Comparison of ENCODE assay signal across 27 mouse cellular contexts in the genomic region with DNA sequence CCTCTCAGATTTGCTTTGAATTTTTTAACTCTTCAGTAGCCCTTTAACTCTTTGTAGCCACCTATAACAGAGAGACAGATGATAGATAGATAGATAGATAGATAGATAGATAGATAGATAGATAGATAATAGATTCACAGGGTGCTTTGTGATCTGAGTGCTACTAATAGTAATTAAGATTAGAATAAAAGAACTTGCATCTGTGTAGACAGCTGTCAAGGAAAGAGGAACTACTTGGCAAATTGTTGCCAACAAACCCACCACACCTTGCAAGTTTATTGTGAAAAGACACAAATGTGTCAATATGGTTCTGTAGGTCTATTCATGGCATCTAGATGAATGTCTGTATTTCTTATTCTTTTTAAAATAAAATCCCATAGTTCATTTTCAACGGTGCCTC. TPM values are rescaled to one million over a fixed set of nuclear protein-coding genes. Genes with fewer than 3 reads are reported as not detected.
DNase-seq lines count a peak whose midpoint lies in the region; ATAC-seq and TF ChIP-seq lines count a peak whose summit lies in the region.
"Had no signal": no experiment of that assay in that cellular context is flagged by ENCODE, and none has a peak within 500 bp of the region (broad histone marks: within the 10 kb centered on the region; RNA-seq: fewer than 3 reads in every experiment).

No protein-coding gene starts in this region.

- intact Hi-C loops in heart, postnatal 25 days (cut with DNase I): no loop called here

- H3K27me3 ChIP-seq in MEL (ENCODE audit: control insufficient read depth in 1 of 2, insufficient read depth in 2 of 2, low read length in 2 of 2): no peaks in the 10 kb centered on the region
- H3K27me3 ChIP-seq: forebrain, embryonic 13.5 days; hindbrain, embryonic 13.5 days; intestine, embryonic 15.5 days; Patski had no signal

- H3K27ac ChIP-seq in MEL (ENCODE audit: control insufficient read depth, low read depth, low read length): peak overlapping the region; percentile 33
- H3K27ac ChIP-seq: embryonic facial prominence, embryonic 10.5 days; forebrain, embryonic 13.5 days; gastrocnemius, adult 2 months; hindbrain, embryonic 13.5 days; hindbrain, postnatal 0 days; intestine, embryonic 15.5 days had no signal

- H3K36me3 ChIP-seq in MEL (ENCODE audit: control insufficient read depth in 1 of 2, insufficient read depth in 2 of 2, low read length in 2 of 2): peaks cover 0 to 17% of the 10 kb centered on the region in 2 experiments; a peak in 2 of 4 replicates
- H3K36me3 ChIP-seq: embryonic facial prominence, embryonic 10.5 days; G1E; hindbrain, embryonic 13.5 days; intestine, embryonic 15.5 days had no signal

- ATAC-seq in common myeloid progenitor, adult 5-6 weeks (replicated peaks; ENCODE audit: low read depth, poor library complexity, severe bottlenecking): peak; percentile 26; the same call in 1 of the 2 replicates
- peak; percentile 49; the same call in 1 of the 2 replicates for ATAC-seq in megakaryocyte progenitor cell, adult 5-6 weeks (replicated peaks; ENCODE audit: poor library complexity)
- no peak for ATAC-seq in inflammation-experienced regulatory T-cells, adult 6 months
- ATAC-seq: activated CD4-positive, CD25-positive, alpha-beta regulatory T cell, adult 4 months; CD4-positive, CD25-positive, alpha-beta regulatory T cell, adult 4 months; forebrain, embryonic 13.5 days; forebrain, postnatal 0 days; hindbrain, postnatal 0 days; intestine, embryonic 15.5 days; Patski had no signal

- H3K79me2 ChIP-seq in MEL (ENCODE audit: control insufficient read depth, insufficient read depth, low read length, poor library complexity): no peaks in the 10 kb centered on the region

- no peaks in the 10 kb centered on the region for H3K9me3 ChIP-seq in MEL (replicated peaks; ENCODE audit: insufficient read depth, low read length)
- H3K9me3 ChIP-seq: embryonic facial prominence, embryonic 10.5 days; forebrain, embryonic 13.5 days; G1E; hindbrain, embryonic 13.5 days; intestine, embryonic 15.5 days had no signal

- no peak for TF ChIP-seq POLR2A in MEL (IDR thresholded peaks at IDR 0.05; ENCODE audit: control insufficient read depth in 1 of 2, insufficient read depth in 1 of 2, low read depth in 1 of 2, low read length in 2 of 2, poor library complexity in 1 of 2)

- DNase-seq in 416B (ENCODE audit: low read depth) (peak; percentile 16), MEL (ENCODE audit: low read depth, low spot score) (peak; percentile 70)
- no peak for DNase-seq in heart, postnatal 25 days (ENCODE audit: low spot score)
- DNase-seq: adrenal gland, postnatal 14 days; cerebellum, adult 2 months; cerebellum, postnatal 14 days; forebrain, postnatal 0 days; gastrocnemius, adult 2 months; gastrocnemius, postnatal 25 days; heart, adult 11 months; heart, postnatal 10 days had no signal

- H3K4me1 ChIP-seq in MEL (ENCODE audit: control insufficient read depth in 1 of 2, insufficient read depth in 2 of 2, low read length in 2 of 2): peaks cover 11 to 18% of the 10 kb centered on the region in 2 experiments
- H3K4me1 ChIP-seq: embryonic facial prominence, embryonic 10.5 days; forebrain, embryonic 13.5 days; hindbrain, embryonic 13.5 days; intestine, embryonic 15.5 days had no signal

- no peak overlapping the region for H3K4me3 ChIP-seq in MEL (ENCODE audit: control insufficient read depth in 1 of 2, insufficient read depth in 1 of 2, low read depth in 2 of 2, low read length in 2 of 2)
- H3K4me3 ChIP-seq: embryonic facial prominence, embryonic 10.5 days; forebrain, embryonic 13.5 days; gastrocnemius, adult 2 months; hindbrain, embryonic 13.5 days; intestine, embryonic 15.5 days had no signal

- H3K9ac ChIP-seq in MEL (ENCODE audit: control insufficient read depth, low read depth, low read length, poor library complexity, severe bottlenecking): no peak overlapping the region
- H3K9ac ChIP-seq: forebrain, embryonic 13.5 days; forebrain, postnatal 0 days; hindbrain, embryonic 13.5 days; intestine, embryonic 15.5 days had no signal

- no peak for TF ChIP-seq CTCF in MEL (IDR thresholded peaks at IDR 0.05 in 2 of 3, conservative IDR thresholded peaks at IDR 0.05 in 1 of 3; ENCODE audit: control insufficient read depth in 1 of 3, insufficient read depth in 1 of 3, low read depth in 2 of 3, low read length in 3 of 3, poor library complexity in 1 of 3, severe bottlenecking in 1 of 3)

- peak; percentile 45 to 71; a peak in 3 of 4 replicates for TF ChIP-seq EP300 in MEL (IDR thresholded peaks at IDR 0.05; ENCODE audit: low read depth in 1 of 2, low read length in 2 of 2)

- no peak for TF ChIP-seq RAD21 in MEL (IDR thresholded peaks at IDR 0.05; ENCODE audit: low read depth, low read length)

TF ChIP-seq in MEL, 35 proteins besides CTCF, POLR2A, EP300 and RAD21 (continues in another document):
- 0 out of 2 replicates have a peak, but pooled peaks have one; percentile 25 for TF ChIP-seq MAFK (IDR thresholded peaks at IDR 0.05; ENCODE audit: borderline replicate concordance, low read depth, low read length)
- TF ChIP-seq MAX (IDR thresholded peaks at IDR 0.05; ENCODE audit: low read length): peak; percentile 35
- TF ChIP-seq MYC (IDR thresholded peaks at IDR 0.05; ENCODE audit: low read depth, low read length): 0 out of 2 replicates have a peak, but pooled peaks have one; percentile 14
- TF ChIP-seq MEF2A (IDR thresholded peaks at IDR 0.05; ENCODE audit: extremely low read depth, insufficient replicate concordance, low read depth, low read length, poor library complexity, severe bottlenecking): no peak
- TF ChIP-seq KAT2A (conservative IDR thresholded peaks at IDR 0.05; ENCODE audit: low read depth, low read length): no peak
- no peak for TF ChIP-seq CHD2 (IDR thresholded peaks at IDR 0.05; ENCODE audit: low read length)
- TF ChIP-seq SIN3A (IDR thresholded peaks at IDR 0.05; ENCODE audit: low read length): peak; percentile 59
- TF ChIP-seq JUND (IDR thresholded peaks at IDR 0.05; ENCODE audit: low read depth, low read length): no peak
- no peak for TF ChIP-seq NRF1 (IDR thresholded peaks at IDR 0.05; ENCODE audit: insufficient read depth, low read depth, low read length, poor library complexity, severe bottlenecking)
- 0 out of 2 replicates have a peak, but pooled peaks have one; percentile 30 for TF ChIP-seq BHLHE40 (IDR thresholded peaks at IDR 0.05; ENCODE audit: borderline replicate concordance, low read depth, low read length)
- TF ChIP-seq TBP (IDR thresholded peaks at IDR 0.05; ENCODE audit: low read depth, low read length): no peak
- TF ChIP-seq MYB (IDR thresholded peaks at IDR 0.05; ENCODE audit: low read depth, low read length): no peak
- peak; percentile 70 for TF ChIP-seq TCF12 (IDR thresholded peaks at IDR 0.05; ENCODE audit: low read depth, low read length)

RNA-seq across cellular contexts. Expression of gene Fcrla, which starts 6.6 kb away (rescaled TPM):
- 0.12 and 0.39 TPM in 2 replicates for total RNA-seq in MEL (2012; rRNA removed)
- polyA plus RNA-seq in MEL (2012; ENCODE audit: insufficient read depth in 1 of 2, insufficient read length in 2 of 2, low read depth in 1 of 2, low replicate concordance in 2 of 2, missing spikeins in 1 of 2): under 1 TPM in 1 of 2 experiments, not detected in 1; 0.18 TPM
- 1.4 TPM in 1 of 2 replicates, not detected in the other for total RNA-seq in common myeloid progenitor, adult 5-6 weeks (2017)
- total RNA-seq in megakaryocyte progenitor cell, adult 5-6 weeks (2015): not detected in 2 replicates
- not detected in 2 replicates for total RNA-seq in megakaryocyte progenitor cell, adult 5-6 weeks (2017)
- total RNA-seq in heart, postnatal 25 days (2021): under 1 TPM; 0.45 to 0.73 TPM
- 1 to 10 TPM in 2 of 3 experiments, not detected in 1; 1.2 to 2.1 TPM for polyA plus RNA-seq in inflammation-experienced regulatory T-cells, adult 6 months (2017; shearing (Covaris generic))
- total RNA-seq: forebrain, postnatal 0 days; gastrocnemius, adult 2 months; gastrocnemius, postnatal 25 days; hindbrain, postnatal 0 days had no signal
- polyA plus RNA-seq: embryonic facial prominence, embryonic 10.5 days; embryonic facial prominence, embryonic 14.5 days; forebrain, embryonic 13.5 days; hindbrain, embryonic 13.5 days; hindbrain, postnatal 0 days; intestine, embryonic 15.5 days; Patski had no signal

RNA-seq across cellular contexts. Expression of gene Fcrlb, which starts 21.2 kb away (rescaled TPM):
- total RNA-seq in MEL (2012; rRNA removed): not detected in 2 replicates
- polyA plus RNA-seq in MEL (2012; ENCODE audit: insufficient read depth in 1 of 2, insufficient read length in 2 of 2, low read depth in 1 of 2, low replicate concordance in 2 of 2, missing spikeins in 1 of 2): not detected
- total RNA-seq in common myeloid progenitor, adult 5-6 weeks (2017): not detected in 2 replicates
- not detected in 2 replicates for total RNA-seq in megakaryocyte progenitor cell, adult 5-6 weeks (2015)
- not detected in 2 replicates for total RNA-seq in megakaryocyte progenitor cell, adult 5-6 weeks (2017)
- total RNA-seq in heart, postnatal 25 days (2021): not detected
- polyA plus RNA-seq in inflammation-experienced regulatory T-cells, adult 6 months (2017; shearing (Covaris generic)): not detected
- total RNA-seq: adrenal gland, adult 18-20 months; adrenal gland, postnatal 14 days; forebrain, postnatal 0 days; G1E; gastrocnemius, adult 2 months; gastrocnemius, postnatal 25 days; heart, postnatal 10 days; hematopoietic stem cell, adult 5-6 weeks had no signal
- polyA plus RNA-seq: activated CD4-positive, CD25-positive, alpha-beta regulatory T cell, adult 4 months; CD4-positive, CD25-positive, alpha-beta regulatory T cell, adult 4 months; embryonic facial prominence, embryonic 10.5 days; embryonic facial prominence, embryonic 14.5 days; forebrain, embryonic 13.5 days; G1E had no signal

RNA-seq across cellular contexts. Expression of gene Fcgr2b, which starts 42.4 kb away (rescaled TPM):
- 4.7 and 6.4 TPM in 2 replicates for total RNA-seq in MEL (2012; rRNA removed)
- 1 to 10 TPM in 1 of 2 experiments, not detected in 1; 8.2 TPM for polyA plus RNA-seq in MEL (2012; ENCODE audit: insufficient read depth in 1 of 2, insufficient read length in 2 of 2, low read depth in 1 of 2, low replicate concordance in 2 of 2, missing spikeins in 1 of 2)
- total RNA-seq in common myeloid progenitor, adult 5-6 weeks (2017): 27.5 and 30.1 TPM in 2 replicates
- 142 and 144 TPM in 2 replicates for total RNA-seq in megakaryocyte progenitor cell, adult 5-6 weeks (2015)
- total RNA-seq in megakaryocyte progenitor cell, adult 5-6 weeks (2017): 99.9 and 118 TPM in 2 replicates
- 1 to 10 TPM; 6.9 to 7.1 TPM for total RNA-seq in heart, postnatal 25 days (2021)
- polyA plus RNA-seq in inflammation-experienced regulatory T-cells, adult 6 months (2017; shearing (Covaris generic)): 1 to 10 TPM in 2 of 3 experiments, under 1 TPM in 1; 0.70 to 1.4 (median 1.2) TPM
- polyA plus RNA-seq: embryonic facial prominence, embryonic 10.5 days had no signal

RNA-seq across cellular contexts. Expression of gene Dusp12, which starts 48.6 kb away (rescaled TPM):
- 41.8 and 50.0 TPM in 2 replicates for total RNA-seq in MEL (2012; rRNA removed)
- 10 to 100 TPM in 1 of 2 experiments, not detected in 1; 33.8 TPM for polyA plus RNA-seq in MEL (2012; ENCODE audit: insufficient read depth in 1 of 2, insufficient read length in 2 of 2, low read depth in 1 of 2, low replicate concordance in 2 of 2, missing spikeins in 1 of 2)
- total RNA-seq in common myeloid progenitor, adult 5-6 weeks (2017): 10.3 and 11.9 TPM in 2 replicates
- 17.6 and 19.9 TPM in 2 replicates for total RNA-seq in megakaryocyte progenitor cell, adult 5-6 weeks (2015)
- 9.4 and 10.3 TPM in 2 replicates for total RNA-seq in megakaryocyte progenitor cell, adult 5-6 weeks (2017)
- 1 to 10 TPM; 6.7 to 7.0 TPM for total RNA-seq in heart, postnatal 25 days (2021)
- polyA plus RNA-seq in inflammation-experienced regulatory T-cells, adult 6 months (2017; shearing (Covaris generic)): 10 to 100 TPM; 11.0 to 16.1 (median 11.7) TPM

RNA-seq across cellular contexts. Expression of gene Gm26620, which starts 49.1 kb away (rescaled TPM):
- 3.1 and 5.5 TPM in 2 replicates for total RNA-seq in MEL (2012; rRNA removed)
- 1 to 10 TPM in 1 of 2 experiments, not detected in 1; 1.0 TPM for polyA plus RNA-seq in MEL (2012; ENCODE audit: insufficient read depth in 1 of 2, insufficient read length in 2 of 2, low read depth in 1 of 2, low replicate concordance in 2 of 2, missing spikeins in 1 of 2)
- not detected in 2 replicates for total RNA-seq in common myeloid progenitor, adult 5-6 weeks (2017)
- total RNA-seq in megakaryocyte progenitor cell, adult 5-6 weeks (2015): 1.3 TPM in 1 of 2 replicates, not detected in the other
- total RNA-seq in megakaryocyte progenitor cell, adult 5-6 weeks (2017): 0.20 TPM in 1 of 2 replicates, not detected in the other
- total RNA-seq in heart, postnatal 25 days (2021): under 1 TPM; 0.31 to 0.34 TPM
- under 1 TPM in 1 of 3 experiments, not detected in 2; 0.53 TPM for polyA plus RNA-seq in inflammation-experienced regulatory T-cells, adult 6 months (2017; shearing (Covaris generic))
- total RNA-seq: hematopoietic stem cell, adult 5-6 weeks had no signal
- polyA plus RNA-seq: activated CD4-positive, CD25-positive, alpha-beta regulatory T cell, adult 4 months; CD4-positive, CD25-positive, alpha-beta regulatory T cell, adult 4 months; heart, embryonic 14.5 days had no signal
